In the genomic region with DNA sequence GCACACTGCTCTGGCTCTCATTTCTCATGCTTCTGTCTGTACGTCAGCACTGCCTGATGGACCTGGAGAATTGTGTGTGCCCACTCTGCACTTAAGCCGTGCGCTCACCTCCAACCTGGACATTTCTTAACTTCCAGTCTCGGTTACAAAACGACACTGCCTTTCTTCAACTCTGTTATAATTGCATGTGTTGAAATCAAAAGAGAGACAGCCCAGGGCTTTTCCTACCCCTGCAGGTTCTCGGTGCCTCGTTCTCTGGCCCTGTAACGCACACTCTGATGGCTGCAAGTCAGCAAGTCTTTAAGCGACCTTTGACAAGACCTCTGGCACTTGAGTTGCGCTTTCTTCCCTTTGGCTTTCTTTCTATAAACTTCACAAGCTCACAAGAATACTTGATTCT, we compare ENCODE assay signal across 22 mouse cellular contexts. TPM values are rescaled to one million over a fixed set of nuclear protein-coding genes. Genes with fewer than 3 reads are reported as not detected.
DNase-seq lines count a peak whose midpoint lies in the region; ATAC-seq and TF ChIP-seq lines count a peak whose summit lies in the region.
"Had no signal": no experiment of that assay in that cellular context is flagged by ENCODE, and none has a peak within 500 bp of the region (broad histone marks: within the 10 kb centered on the region; RNA-seq: fewer than 3 reads in every experiment).

No protein-coding gene starts in this region.

- no peak for TF ChIP-seq CTCF in E14TG2a.4 (conservative IDR thresholded peaks at IDR 0.05; ENCODE audit: low read length)

- peaks cover 89% of the 10 kb centered on the region for H3K4me1 ChIP-seq in E14TG2a.4 (replicated peaks; ENCODE audit: low read depth, low read length)
- peaks cover 5% of the 10 kb centered on the region for H3K4me1 ChIP-seq in forebrain, embryonic 10.5 days
- H3K4me1 ChIP-seq: embryonic facial prominence, embryonic 12.5 days had no signal

- 0 out of 2 replicates have a peak, but pooled peaks have one; percentile 8 for ATAC-seq in megakaryocyte progenitor cell, adult 5-6 weeks (replicated peaks; ENCODE audit: poor library complexity)
- ATAC-seq: activated CD4-positive, CD25-positive, alpha-beta regulatory T cell, adult 4 months; forebrain, embryonic 13.5 days; forebrain, embryonic 15.5 days; forebrain, postnatal 0 days; Patski had no signal

- no peaks in the 10 kb centered on the region for H3K27me3 ChIP-seq in E14TG2a.4 (ENCODE audit: insufficient read depth, low read length)
- H3K27me3 ChIP-seq in forebrain, embryonic 10.5 days (ENCODE audit: poor library complexity, severe bottlenecking) = no peaks in the 10 kb centered on the region
- H3K27me3 ChIP-seq: embryonic facial prominence, embryonic 12.5 days; forebrain, embryonic 13.5 days; forebrain, embryonic 15.5 days; Patski had no signal

- no peak overlapping the region for H3K27ac ChIP-seq in forebrain, embryonic 10.5 days
- H3K27ac ChIP-seq: embryonic facial prominence, embryonic 10.5 days; embryonic facial prominence, embryonic 12.5 days; forebrain, embryonic 13.5 days; forebrain, embryonic 15.5 days had no signal

- WGBS in forebrain, embryonic 10.5 days = 85% methylated on average over 10 of the region's 10 CpGs

- H3K4me3 ChIP-seq in E14TG2a.4 (replicated peaks; ENCODE audit: low read length) = 0 out of 2 replicates have a peak overlapping the region, but pooled peaks have one; percentile 29
- H3K4me3 ChIP-seq in forebrain, embryonic 10.5 days = no peak overlapping the region
- H3K4me3 ChIP-seq: embryonic facial prominence, embryonic 10.5 days; embryonic facial prominence, embryonic 12.5 days; forebrain, embryonic 13.5 days; forebrain, embryonic 15.5 days had no signal

- H3K9me3 ChIP-seq in E14TG2a.4 (ENCODE audit: low read length) = no peaks in the 10 kb centered on the region
- no peaks in the 10 kb centered on the region for H3K9me3 ChIP-seq in forebrain, embryonic 10.5 days
- H3K9me3 ChIP-seq: embryonic facial prominence, embryonic 10.5 days; embryonic facial prominence, embryonic 12.5 days; forebrain, embryonic 13.5 days; forebrain, embryonic 15.5 days; G1E had no signal

- peak; percentile 77 for DNase-seq in fat pad, adult 2 months (ENCODE audit: extremely low read depth, low read depth, low spot score)
- DNase-seq in ovary, adult 18-20 months (ENCODE audit: low spot score) = no peak
- DNase-seq in spleen, postnatal 36 days (ENCODE audit: low spot score in 2 of 2) = no peak
- DNase-seq in forebrain, embryonic 10.5 days (ENCODE audit: extremely low spot score, low spot score) = no peak
- DNase-seq: adrenal gland, adult 2 months; adrenal gland, postnatal 14 days; adrenal gland, postnatal 36 days; cerebellum, adult 11-12 months; cerebellum, adult 2 months; cerebellum, adult 9-10 months; cerebellum, postnatal 10 days; cerebellum, postnatal 36 days; forebrain, postnatal 0 days had no signal

- H3K36me3 ChIP-seq in E14TG2a.4 (ENCODE audit: insufficient read depth, low read length) = peaks cover 74% of the 10 kb centered on the region
- H3K36me3 ChIP-seq in forebrain, embryonic 10.5 days (replicated peaks) = no peaks in the 10 kb centered on the region
- H3K36me3 ChIP-seq: embryonic facial prominence, embryonic 10.5 days; forebrain, embryonic 15.5 days had no signal

RNA-seq across cellular contexts. Expression of gene Bcas2, which starts 29.1 kb away (rescaled TPM):
- total RNA-seq in megakaryocyte progenitor cell, adult 5-6 weeks (2015) = 129 and 130 TPM in 2 replicates
- 169 and 190 TPM in 2 replicates for total RNA-seq in megakaryocyte progenitor cell, adult 5-6 weeks (2017)
- 244 and 253 TPM in 2 replicates for polyA plus RNA-seq in forebrain, embryonic 10.5 days (2016; fragmentation: Nextera tagmentation; extraction: Ambion mirVana)

RNA-seq across cellular contexts. Expression of gene Dennd2c, which starts 40.0 kb away (rescaled TPM):
- total RNA-seq in megakaryocyte progenitor cell, adult 5-6 weeks (2015) = 1.1 and 1.4 TPM in 2 replicates
- 0.54 and 1.1 TPM in 2 replicates for total RNA-seq in megakaryocyte progenitor cell, adult 5-6 weeks (2017)
- polyA plus RNA-seq in forebrain, embryonic 10.5 days (2016; fragmentation: Nextera tagmentation; extraction: Ambion mirVana) = 1.8 and 2.3 TPM in 2 replicates
